Mouse (Mus musculus): ENCODE measurements around the gene Slc16a5. TPM values are rescaled to one million over a fixed set of nuclear protein-coding genes. Genes with fewer than 3 reads are reported as not detected.

The Slc16a5 gene
- polyA plus RNA-seq, 1 experiment from 2014 or later: 0.09 TPM

Small RNA genes lying within 50 kb of the gene (microRNA-seq; reads per million reads assigned to microRNA genes)
- not detected for gene Mir3968

Other genes starting within 250 kb of the Slc16a5 start
- gene Grin2c, start 195.2 kb upstream of the Slc16a5 start, polyA plus RNA-seq (2016; fragmentation: Nextera tagmentation; extraction: Ambion mirVana): 0.96 and 1.0 TPM in 2 replicates
- gene Fdxr, start 185.4 kb upstream of the Slc16a5 start, polyA plus RNA-seq (2016; fragmentation: Nextera tagmentation; extraction: Ambion mirVana): 16.4 and 18.9 TPM in 2 replicates
- 0.34 and 0.46 TPM in 2 replicates for gene Fads6, start 164.8 kb upstream of the Slc16a5 start, polyA plus RNA-seq (2016; fragmentation: Nextera tagmentation; extraction: Ambion mirVana)
- gene Otop2, start 155.3 kb upstream of the Slc16a5 start, polyA plus RNA-seq (2016; fragmentation: Nextera tagmentation; extraction: Ambion mirVana): not detected in 2 replicates
- 0.08 and 0.28 TPM in 2 replicates for gene Ush1g, start 140.4 kb upstream of the Slc16a5 start, polyA plus RNA-seq (2016; fragmentation: Nextera tagmentation; extraction: Ambion mirVana)
- gene Otop3, start 127.7 kb upstream of the Slc16a5 start, polyA plus RNA-seq (2016; fragmentation: Nextera tagmentation; extraction: Ambion mirVana): 0.55 and 0.59 TPM in 2 replicates
- 28.9 and 30.3 TPM in 2 replicates for gene Hid1, start 94.7 kb upstream of the Slc16a5 start, polyA plus RNA-seq (2016; fragmentation: Nextera tagmentation; extraction: Ambion mirVana)
- 30.0 and 30.1 TPM in 2 replicates for gene Cdr2l, start 80.6 kb upstream of the Slc16a5 start, polyA plus RNA-seq (2016; fragmentation: Nextera tagmentation; extraction: Ambion mirVana)
- gene Mrpl58, start 58.7 kb upstream of the Slc16a5 start, polyA plus RNA-seq (2016; fragmentation: Nextera tagmentation; extraction: Ambion mirVana): 193 and 199 TPM in 2 replicates
- 890 and 895 TPM in 2 replicates for gene Atp5h, start 42.5 kb upstream of the Slc16a5 start, polyA plus RNA-seq (2016; fragmentation: Nextera tagmentation; extraction: Ambion mirVana)
- gene Kctd2, start 42.3 kb upstream of the Slc16a5 start, polyA plus RNA-seq (2016; fragmentation: Nextera tagmentation; extraction: Ambion mirVana): 29.7 and 29.9 TPM in 2 replicates
- not detected in 2 replicates for gene Trim80, start 21.9 kb upstream of the Slc16a5 start, polyA plus RNA-seq (2016; fragmentation: Nextera tagmentation; extraction: Ambion mirVana)
- 12.9 and 13.1 TPM in 2 replicates for gene Armc7, start 13.2 kb downstream of the Slc16a5 start, polyA plus RNA-seq (2016; fragmentation: Nextera tagmentation; extraction: Ambion mirVana)
- 84.8 and 87.1 TPM in 2 replicates for gene Nt5c, start 29.4 kb downstream of the Slc16a5 start, polyA plus RNA-seq (2016; fragmentation: Nextera tagmentation; extraction: Ambion mirVana)
- gene Jpt1, start 51.9 kb downstream of the Slc16a5 start, polyA plus RNA-seq (2016; fragmentation: Nextera tagmentation; extraction: Ambion mirVana): 999 and 1,042 TPM in 2 replicates
- gene Sumo2, start 73.8 kb downstream of the Slc16a5 start, polyA plus RNA-seq (2016; fragmentation: Nextera tagmentation; extraction: Ambion mirVana): 1,184 and 1,219 TPM in 2 replicates
- gene Nup85, start 102.0 kb downstream of the Slc16a5 start, polyA plus RNA-seq (2016; fragmentation: Nextera tagmentation; extraction: Ambion mirVana): 141 and 143 TPM in 2 replicates
- 85.2 and 90.2 TPM in 2 replicates for gene Mrps7, start 141.5 kb downstream of the Slc16a5 start, polyA plus RNA-seq (2016; fragmentation: Nextera tagmentation; extraction: Ambion mirVana)
- gene Gga3, start 141.6 kb downstream of the Slc16a5 start, polyA plus RNA-seq (2016; fragmentation: Nextera tagmentation; extraction: Ambion mirVana): 33.7 and 38.5 TPM in 2 replicates
- gene Mif4gd, start 150.5 kb downstream of the Slc16a5 start, polyA plus RNA-seq (2016; fragmentation: Nextera tagmentation; extraction: Ambion mirVana): 11.6 and 12.5 TPM in 2 replicates
- 27.5 and 28.2 TPM in 2 replicates for gene Slc25a19, start 165.8 kb downstream of the Slc16a5 start, polyA plus RNA-seq (2016; fragmentation: Nextera tagmentation; extraction: Ambion mirVana)
- gene Grb2, start 246.1 kb downstream of the Slc16a5 start, polyA plus RNA-seq (2016; fragmentation: Nextera tagmentation; extraction: Ambion mirVana): 173 and 186 TPM in 2 replicates

Measured in neural tube, embryonic 12.5 days (tissue).